Mouse (Mus musculus) myocyte (in vitro differentiated cells): ENCODE results near the gene Eml1.

Experiments used
- CEBPB ChIP-seq: IDR thresholded peaks from 2 replicates; pipeline ENCODE4 v1.6.1; 2011; ENCODE audit warnings: mild to moderate bottlenecking, moderate library complexity; ENCODE audit not compliant: poor library complexity, insufficient read depth, severe bottlenecking
- E2F4 ChIP-seq: IDR thresholded peaks from one replicate; pipeline ENCODE4 v1.6.1; 2011; ENCODE audit warnings: mild to moderate bottlenecking, control low read depth, moderate library complexity; ENCODE audit not compliant: insufficient read depth
- MAX ChIP-seq: IDR thresholded peaks from one replicate; pipeline ENCODE4 v1.6.1; 2011; ENCODE audit warnings: low read depth, mild to moderate bottlenecking, control low read depth
- MYOD1 ChIP-seq, 3 experiments: IDR thresholded peaks; one replicate each; pipeline ENCODE4 v1.6.1; 2011; ENCODE audit warnings: control low read depth in 2 of 3, low read depth in 2 of 3, mild to moderate bottlenecking in 2 of 3, moderate library complexity in 1 of 3; ENCODE audit not compliant: insufficient read length in 2 of 3, control insufficient read depth in 1 of 3
- MYOG ChIP-seq, 3 experiments: IDR thresholded peaks; one replicate each; pipeline ENCODE4 v1.6.1; 2011; ENCODE audit warnings: control low read depth in 2 of 3, low read depth in 2 of 3, mild to moderate bottlenecking in 2 of 3; ENCODE audit not compliant: insufficient read length in 2 of 3, control insufficient read depth in 1 of 3, insufficient read depth in 1 of 3
- POLR2A ChIP-seq: IDR thresholded peaks from one replicate; pipeline ENCODE4 v1.6.1; 2011; ENCODE audit warnings: low read depth, mild to moderate bottlenecking, control low read depth, moderate library complexity; ENCODE audit not compliant: insufficient read length
- POLR2AphosphoS2 ChIP-seq: IDR thresholded peaks from one replicate; pipeline ENCODE4 v1.6.1; 2011; ENCODE audit warnings: low read depth, control low read depth; ENCODE audit not compliant: insufficient read length
- REST ChIP-seq: IDR thresholded peaks from one replicate; pipeline ENCODE4 v1.6.1; 2011; ENCODE audit warnings: mild to moderate bottlenecking, control low read depth, moderate library complexity; ENCODE audit not compliant: insufficient read depth, insufficient read length
- SRF ChIP-seq: IDR thresholded peaks from one replicate; pipeline ENCODE4 v1.6.1; 2011; ENCODE audit warnings: low read depth; ENCODE audit not compliant: control insufficient read depth, insufficient read length
- TCF12 ChIP-seq: IDR thresholded peaks from one replicate; pipeline ENCODE4 v1.6.1; 2011; ENCODE audit warnings: mild to moderate bottlenecking, control low read depth; ENCODE audit not compliant: poor library complexity, insufficient read depth, severe bottlenecking
- TCF3 ChIP-seq: IDR thresholded peaks from one replicate; pipeline ENCODE4 v1.6.1; 2011; ENCODE audit warnings: low read depth, control low read depth; ENCODE audit not compliant: insufficient read length
- USF1 ChIP-seq: IDR thresholded peaks from one replicate; pipeline ENCODE4 v1.6.1; 2011; ENCODE audit warnings: low read depth, mild to moderate bottlenecking, control low read depth, moderate library complexity

- TF ChIP-seq POLR2A, result no peak
- TF ChIP-seq POLR2AphosphoS2, result no peak
- no peak for TF ChIP-seq SRF
- no peak for TF ChIP-seq TCF3
- TF ChIP-seq MAX, result no peak
- no peak for TF ChIP-seq MYOD1 (IDR thresholded peaks at IDR 0.05; ENCODE audit: control insufficient read depth in 1 of 3, insufficient read length in 2 of 3, low read depth in 2 of 3)
- no peak for TF ChIP-seq USF1
- no peak for TF ChIP-seq MYOG (IDR thresholded peaks at IDR 0.05; ENCODE audit: control insufficient read depth in 1 of 3, insufficient read depth in 1 of 3, insufficient read length in 2 of 3, low read depth in 2 of 3)
- no peak for TF ChIP-seq TCF12
- no peak for TF ChIP-seq REST
- TF ChIP-seq CEBPB, result no peak
- no peak for TF ChIP-seq E2F4
Observed at GRCm38 (mm10) chr12:108419570-108419969, 48.8 kb downstream of the Eml1 start.
